Mouse (Mus musculus) thymus, adult 2 months (tissue): ENCODE measurements around the gene Phactr2.

Experiments used
- CTCF ChIP-seq: fragments of 200-500 bp; IDR thresholded peaks from 2 replicates; pipeline ENCODE4 v1.5.1; 2012; ENCODE audit warnings: mild to moderate bottlenecking, control low read depth, low read length, moderate library complexity, borderline replicate concordance; ENCODE audit not compliant: control insufficient read depth, poor library complexity, insufficient read depth; ENCODE audit errors: extremely low read depth
- POLR2A ChIP-seq: fragments of 200-500 bp; IDR thresholded peaks from 2 replicates; pipeline ENCODE4 v1.6.1; 2012; ENCODE audit warnings: mild to moderate bottlenecking, low read length, control low read depth, moderate library complexity; ENCODE audit not compliant: control insufficient read depth, poor library complexity, insufficient read depth; ENCODE audit errors: extremely low read depth

DNA sequence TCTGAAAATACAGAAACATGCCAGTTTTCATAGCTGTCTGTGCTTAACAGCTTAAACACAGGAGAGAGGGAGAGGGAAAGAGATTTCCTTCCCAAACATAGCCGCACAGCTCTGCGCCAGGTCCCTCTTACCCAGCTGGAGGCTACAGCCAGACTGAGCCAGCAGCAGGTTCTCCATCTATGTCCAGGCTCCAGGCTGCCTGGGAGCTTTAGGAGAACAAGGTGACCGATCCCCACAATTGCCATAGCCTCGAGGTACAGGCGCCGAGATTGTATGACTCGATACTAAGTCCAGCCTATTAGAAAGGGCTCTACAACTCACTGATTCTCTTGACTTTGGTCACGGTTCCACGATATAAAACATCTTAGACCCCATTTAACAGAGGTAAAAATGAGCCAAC is 37.2 kb downstream of the Phactr2 start:
- TF ChIP-seq POLR2A: no peak
- TF ChIP-seq CTCF: no peak
